Comparison of ENCODE assay signal across 18 mouse cellular contexts in genomic region chr11:119987876-119988275, GRCm38 (mm10). TPM values are rescaled to one million over a fixed set of nuclear protein-coding genes. Genes with fewer than 3 reads are reported as not detected.
DNase-seq lines count a peak whose midpoint lies in the region; ATAC-seq and TF ChIP-seq lines count a peak whose summit lies in the region.
"Had no signal": no experiment of that assay in that cellular context is flagged by ENCODE, and none has a peak within 500 bp of the region (broad histone marks: within the 10 kb centered on the region; RNA-seq: fewer than 3 reads in every experiment).

No protein-coding gene starts in this region.

- WGBS in heart, embryonic 13.5 days: 84% methylated on average over 7 of the region's 7 CpGs
- WGBS in lung, embryonic 15.5 days: 66% methylated on average over 7 of the region's 7 CpGs
- WGBS in embryonic facial prominence, embryonic 10.5 days: 88% methylated on average over 7 of the region's 7 CpGs
- WGBS in stomach, postnatal 0 days: 57% methylated on average over 7 of the region's 7 CpGs

- DNase-seq in heart, postnatal 36 days: no peak
- no peak for DNase-seq in lung, postnatal 14 days
- DNase-seq in embryonic facial prominence, embryonic 10.5 days (ENCODE audit: low spot score): no peak
- no peak for DNase-seq in stomach, postnatal 0 days (ENCODE audit: low spot score)
- DNase-seq in left cerebral cortex, postnatal 4 days: no peak
- DNase-seq: cerebellum, adult 8-10 months; lung, adult 2 months; right cerebral cortex, adult 18-20 months; thymus, postnatal 36 days had no signal

- no peak for TF ChIP-seq EP300 in stomach, postnatal 0 days (optimal IDR thresholded peaks at IDR 0.05)

- H3K9ac ChIP-seq in heart, embryonic 13.5 days: no peak overlapping the region
- no peak overlapping the region for H3K9ac ChIP-seq in lung, embryonic 15.5 days
- no peak overlapping the region for H3K9ac ChIP-seq in stomach, postnatal 0 days (ENCODE audit: low read length)
- H3K9ac ChIP-seq: embryonic facial prominence, embryonic 12.5 days; kidney, embryonic 15.5 days had no signal

- H3K36me3 ChIP-seq in heart, embryonic 13.5 days: peaks cover 21% of the 10 kb centered on the region
- 0 out of 2 replicates have a peak, but pooled peaks cover 7% of the 10 kb centered on the region for H3K36me3 ChIP-seq in lung, embryonic 15.5 days
- peaks cover 23% of the 10 kb centered on the region for H3K36me3 ChIP-seq in embryonic facial prominence, embryonic 10.5 days (replicated peaks)
- peaks cover 4% of the 10 kb centered on the region; the same call in 1 of the 2 replicates for H3K36me3 ChIP-seq in stomach, postnatal 0 days (ENCODE audit: control insufficient read depth, insufficient read depth, low read length)

- H3K27ac ChIP-seq in heart, embryonic 13.5 days (replicated peaks): 0 out of 2 replicates have a peak overlapping the region, but pooled peaks have one; percentile 63
- peak overlapping the region; percentile 68; the same call in 1 of the 2 replicates for H3K27ac ChIP-seq in lung, embryonic 15.5 days
- 0 out of 2 replicates have a peak overlapping the region, but pooled peaks have one; percentile 35 for H3K27ac ChIP-seq in embryonic facial prominence, embryonic 10.5 days (replicated peaks)
- peak overlapping the region; percentile 31; the same call in 1 of the 2 replicates for H3K27ac ChIP-seq in stomach, postnatal 0 days (replicated peaks)
- H3K27ac ChIP-seq: limb, embryonic 10.5 days had no signal

- no peak for ATAC-seq in heart, embryonic 13.5 days (ENCODE audit: extremely low read depth, insufficient number of reproducible peaks, low FRiP score, low TSS enrichment)
- no peak for ATAC-seq in lung, embryonic 15.5 days (ENCODE audit: borderline replicate concordance, extremely low read depth, low FRiP score, low TSS enrichment)
- no peak for ATAC-seq in stomach, postnatal 0 days (ENCODE audit: low FRiP score, low TSS enrichment)
- ATAC-seq: forebrain, embryonic 16.5 days; Patski had no signal

- TF ChIP-seq CTCF in stomach, postnatal 0 days (IDR thresholded peaks at IDR 0.05; ENCODE audit: low read depth): no peak

- H3K27me3 ChIP-seq in heart, embryonic 13.5 days (replicated peaks): no peaks in the 10 kb centered on the region
- H3K27me3 ChIP-seq in lung, embryonic 15.5 days: no peaks in the 10 kb centered on the region
- H3K27me3 ChIP-seq in embryonic facial prominence, embryonic 10.5 days (replicated peaks; ENCODE audit: low read depth, poor library complexity, severe bottlenecking): no peaks in the 10 kb centered on the region
- H3K27me3 ChIP-seq in stomach, postnatal 0 days (ENCODE audit: control insufficient read depth, insufficient read depth, low read length): no peaks in the 10 kb centered on the region
- H3K27me3 ChIP-seq: embryonic facial prominence, embryonic 12.5 days; kidney, embryonic 15.5 days; Patski had no signal

- no peaks in the 10 kb centered on the region for H3K9me3 ChIP-seq in heart, embryonic 13.5 days
- H3K9me3 ChIP-seq in lung, embryonic 15.5 days: no peaks in the 10 kb centered on the region
- no peaks in the 10 kb centered on the region for H3K9me3 ChIP-seq in embryonic facial prominence, embryonic 10.5 days
- H3K9me3 ChIP-seq in stomach, postnatal 0 days (ENCODE audit: control insufficient read depth, low read length): no peaks in the 10 kb centered on the region
- H3K9me3 ChIP-seq: embryonic facial prominence, embryonic 12.5 days; kidney, embryonic 15.5 days; limb, embryonic 10.5 days had no signal

- intact Hi-C loops in heart, postnatal 36 days (cut with DNase I): no loop called here
- intact Hi-C loops in left cerebral cortex, postnatal 4 days (cut with DNase I): no loop called here

- peaks cover 43% of the 10 kb centered on the region for H3K4me1 ChIP-seq in heart, embryonic 13.5 days
- H3K4me1 ChIP-seq in lung, embryonic 15.5 days: peaks cover 43% of the 10 kb centered on the region
- H3K4me1 ChIP-seq in embryonic facial prominence, embryonic 10.5 days: peaks cover 46% of the 10 kb centered on the region
- H3K4me1 ChIP-seq in stomach, postnatal 0 days (replicated peaks; ENCODE audit: control insufficient read depth, insufficient read depth): peaks cover 9% of the 10 kb centered on the region

- no peak overlapping the region for H3K4me2 ChIP-seq in heart, embryonic 13.5 days
- no peak overlapping the region for H3K4me2 ChIP-seq in lung, embryonic 15.5 days
- H3K4me2 ChIP-seq in stomach, postnatal 0 days (replicated peaks; ENCODE audit: low read depth): no peak overlapping the region
- H3K4me2 ChIP-seq: embryonic facial prominence, embryonic 12.5 days; kidney, embryonic 15.5 days; liver, embryonic 11.5 days; midbrain, embryonic 11.5 days had no signal

- no peak overlapping the region for H3K4me3 ChIP-seq in heart, embryonic 13.5 days
- no peak overlapping the region for H3K4me3 ChIP-seq in lung, embryonic 15.5 days
- no peak overlapping the region for H3K4me3 ChIP-seq in embryonic facial prominence, embryonic 10.5 days
- H3K4me3 ChIP-seq in stomach, postnatal 0 days (ENCODE audit: low read depth, low read length): no peak overlapping the region
- H3K4me3 ChIP-seq: embryonic facial prominence, embryonic 12.5 days; kidney, embryonic 15.5 days; limb, embryonic 10.5 days had no signal

RNA-seq across cellular contexts. Expression of gene Baiap2, which starts 45.3 kb away (rescaled TPM):
- polyA plus RNA-seq in heart, embryonic 13.5 days (2015; fragmentation: Nextera tagmentation; extraction: Ambion mirVana): 12.3 and 12.4 TPM in 2 replicates
- total RNA-seq in heart, postnatal 36 days (2021): 10 to 100 TPM in 1 of 2 experiments, 1 to 10 TPM in 1; 4.4 to 12.0 TPM
- 26.2 and 28.9 TPM in 2 replicates for polyA plus RNA-seq in lung, embryonic 15.5 days (2015; fragmentation: Nextera tagmentation; extraction: Ambion mirVana)
- polyA plus RNA-seq in embryonic facial prominence, embryonic 10.5 days (2016; fragmentation: Nextera tagmentation; extraction: Ambion mirVana): 9.6 and 11.0 TPM in 2 replicates
- 35.1 and 39.2 TPM in 2 replicates for polyA plus RNA-seq in stomach, postnatal 0 days (2015; fragmentation: Nextera tagmentation; extraction: Ambion mirVana)
- 10 to 100 TPM; 71.7 to 72.2 TPM for total RNA-seq in left cerebral cortex, postnatal 4 days (2021)

RNA-seq across cellular contexts. Expression of gene Aatk, which starts 59.1 kb away (rescaled TPM):
- polyA plus RNA-seq in heart, embryonic 13.5 days (2015; fragmentation: Nextera tagmentation; extraction: Ambion mirVana): 0.33 and 0.55 TPM in 2 replicates
- total RNA-seq in heart, postnatal 36 days (2021): 1 to 10 TPM; 3.8 to 4.4 TPM
- polyA plus RNA-seq in lung, embryonic 15.5 days (2015; fragmentation: Nextera tagmentation; extraction: Ambion mirVana): 2.1 and 3.3 TPM in 2 replicates
- 0.84 and 1.6 TPM in 2 replicates for polyA plus RNA-seq in embryonic facial prominence, embryonic 10.5 days (2016; fragmentation: Nextera tagmentation; extraction: Ambion mirVana)
- 1.6 and 2.1 TPM in 2 replicates for polyA plus RNA-seq in stomach, postnatal 0 days (2015; fragmentation: Nextera tagmentation; extraction: Ambion mirVana)
- 100 to 1,000 TPM; 111 to 114 TPM for total RNA-seq in left cerebral cortex, postnatal 4 days (2021)
